ENCODE assay signal across 8 mouse cellular contexts in the genomic region with DNA sequence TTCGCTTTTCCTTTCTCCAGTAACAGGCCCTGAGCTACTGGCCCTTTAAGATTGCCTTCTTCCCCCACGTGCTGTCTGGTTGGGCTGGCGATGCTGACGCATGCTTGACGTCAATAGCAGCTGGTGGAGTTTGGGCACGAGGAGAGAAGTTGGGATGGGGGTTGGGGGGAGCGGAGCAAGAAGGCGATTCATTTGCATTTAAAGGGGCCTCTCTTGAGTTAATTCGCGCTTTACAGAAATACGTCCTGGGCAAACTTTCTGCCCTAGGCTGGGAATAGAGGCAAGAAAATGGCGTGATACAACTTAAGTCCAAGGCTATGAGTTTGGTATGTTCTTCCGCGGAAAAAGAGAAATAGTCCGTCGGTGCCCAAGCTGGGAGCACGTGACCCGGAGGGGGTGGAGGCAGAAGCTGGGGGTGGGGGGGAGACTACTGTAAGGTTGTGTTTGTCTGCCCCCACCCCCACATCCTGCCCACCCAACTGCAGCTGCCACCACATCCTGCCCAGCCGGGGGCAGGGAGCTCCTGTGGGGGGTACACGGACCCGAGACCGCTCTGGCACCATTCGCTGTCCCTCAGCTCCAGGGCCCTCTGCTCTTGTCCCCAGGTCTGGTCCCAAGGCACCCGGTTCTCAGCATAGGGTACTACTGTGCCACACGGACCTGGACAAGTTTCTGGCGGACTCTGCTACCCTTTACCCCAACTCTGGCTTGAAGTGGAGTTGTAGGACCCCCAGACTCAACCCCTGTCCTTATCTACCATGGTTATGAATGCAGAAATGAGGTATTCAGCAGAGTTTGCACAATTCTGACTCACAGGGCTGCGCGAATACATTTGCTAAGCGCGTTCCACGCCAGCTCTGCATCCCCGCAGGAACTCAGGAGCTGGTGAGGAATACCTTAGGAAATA. TPM values are rescaled to one million over a fixed set of nuclear protein-coding genes. Genes with fewer than 3 reads are reported as not detected.
DNase-seq lines count a peak whose midpoint lies in the region; ATAC-seq and TF ChIP-seq lines count a peak whose summit lies in the region.

No protein-coding gene starts in this region.

- H3K27ac ChIP-seq in bone marrow macrophage, adult 2 months (ENCODE audit: insufficient read depth, low read depth, low read length), result peak overlapping the region; percentile 99
- peak overlapping the region; percentile 100 for H3K27ac ChIP-seq in heart, embryonic 11.5 days (ENCODE audit: low read depth, low read length)
- H3K27ac ChIP-seq in kidney, embryonic 16.5 days (ENCODE audit: low read length), result peak overlapping the region; percentile 97
- H3K27ac ChIP-seq in liver, adult 2 months (replicated peaks; ENCODE audit: insufficient read depth, low read depth, low read length), result peak overlapping the region; percentile 100

- peak; percentile 98 for DNase-seq in A20 (ENCODE audit: low read depth, low spot score)
- DNase-seq in liver, adult 2 months (ENCODE audit: extremely low read depth, low read depth, low spot score), result peak; percentile 94
- peak; percentile 98 for DNase-seq in splenic B cell, adult 2 months (ENCODE audit: low read depth, low spot score)

- peak overlapping the region; percentile 83 for H3K9ac ChIP-seq in heart, embryonic 11.5 days (ENCODE audit: low read depth, low read length)
- peak overlapping the region; percentile 75 for H3K9ac ChIP-seq in kidney, embryonic 16.5 days (replicated peaks; ENCODE audit: low read length)
- H3K9ac ChIP-seq in liver, adult 2 months (ENCODE audit: low read depth, low read length), result peak overlapping the region; percentile 93

- peaks cover 12% of the 10 kb centered on the region; the same call in 1 of the 2 replicates for H3K79me2 ChIP-seq in liver, adult 2 months (ENCODE audit: control insufficient read depth, insufficient read depth, low read length)
- H3K79me2 ChIP-seq in myocyte (ENCODE audit: control insufficient read depth, insufficient read depth), result peaks cover 8% of the 10 kb centered on the region

- peak overlapping the region; percentile 97 for H3K4me2 ChIP-seq in heart, embryonic 11.5 days
- peak overlapping the region; percentile 96 for H3K4me2 ChIP-seq in kidney, embryonic 16.5 days (replicated peaks; ENCODE audit: low read depth, low read length)
- peak overlapping the region; percentile 96 for H3K4me2 ChIP-seq in myocyte (ENCODE audit: low read depth)

- H3K9me3 ChIP-seq in heart, embryonic 11.5 days (replicated peaks; ENCODE audit: control insufficient read depth, low read length), result no peaks in the 10 kb centered on the region
- H3K9me3 ChIP-seq in kidney, embryonic 16.5 days (ENCODE audit: low read length), result no peaks in the 10 kb centered on the region

- no peaks in the 10 kb centered on the region for H3K27me3 ChIP-seq in heart, embryonic 11.5 days (ENCODE audit: control insufficient read depth, insufficient read depth, low read length)
- H3K27me3 ChIP-seq in kidney, embryonic 16.5 days (ENCODE audit: insufficient read depth, low read length), result no peaks in the 10 kb centered on the region
- H3K27me3 ChIP-seq in liver, adult 2 months (ENCODE audit: control insufficient read depth, insufficient read depth, low read length), result no peaks in the 10 kb centered on the region
- no peaks in the 10 kb centered on the region for H3K27me3 ChIP-seq in myocyte (ENCODE audit: control insufficient read depth, insufficient read depth, insufficient read length)
- no peaks in the 10 kb centered on the region for H3K27me3 ChIP-seq in splenic B cell, adult 2 months (ENCODE audit: control insufficient read depth, insufficient read depth, low read length, poor library complexity, severe bottlenecking)

- peak; percentile 58; the same call in 1 of the 2 replicates for ATAC-seq in erythroblast, adult 5-6 weeks (replicated peaks; ENCODE audit: low FRiP score, poor library complexity, severe bottlenecking)
- ATAC-seq in heart, embryonic 11.5 days (replicated peaks; ENCODE audit: insufficient number of reproducible peaks, low FRiP score, low TSS enrichment), result peak; percentile 60
- peak; percentile 55 for ATAC-seq in kidney, embryonic 16.5 days (ENCODE audit: low FRiP score, low TSS enrichment)

- peak overlapping the region; percentile 71 for H3K4me3 ChIP-seq in bone marrow macrophage, adult 2 months (ENCODE audit: insufficient read depth, low read length)
- H3K4me3 ChIP-seq in heart, embryonic 11.5 days (ENCODE audit: low read depth, low read length), result peak overlapping the region; percentile 67
- peak overlapping the region; percentile 70 for H3K4me3 ChIP-seq in kidney, embryonic 16.5 days (ENCODE audit: low read length)
- H3K4me3 ChIP-seq in liver, adult 2 months (ENCODE audit: insufficient read depth, low read depth, low read length), result peak overlapping the region; percentile 89
- H3K4me3 ChIP-seq in myocyte, result peak overlapping the region; percentile 38

- WGBS in heart, embryonic 11.5 days (ENCODE audit: insufficient replicate concordance), result under 1% methylated on average over 31 of the region's 32 CpGs
- under 1% methylated on average over 32 of the region's 32 CpGs for WGBS in kidney, embryonic 16.5 days
- WGBS in liver, adult 2 months, result under 1% methylated on average over 32 of the region's 32 CpGs

- no peak for TF ChIP-seq CTCF in bone marrow macrophage, adult 2 months (IDR thresholded peaks at IDR 0.05; ENCODE audit: low read depth, low read length)
- no peak for TF ChIP-seq CTCF in liver, adult 2 months (IDR thresholded peaks at IDR 0.05; ENCODE audit: low read depth, low read length)

- H3K36me3 ChIP-seq in heart, embryonic 11.5 days (ENCODE audit: control insufficient read depth, insufficient read depth, low read length), result no peaks in the 10 kb centered on the region
- H3K36me3 ChIP-seq in kidney, embryonic 16.5 days (ENCODE audit: insufficient read depth, low read length), result no peaks in the 10 kb centered on the region
- no peaks in the 10 kb centered on the region for H3K36me3 ChIP-seq in liver, adult 2 months (ENCODE audit: control insufficient read depth, insufficient read depth, low read length)
- H3K36me3 ChIP-seq in myocyte (ENCODE audit: control insufficient read depth, insufficient read depth), result no peaks in the 10 kb centered on the region
- H3K36me3 ChIP-seq in splenic B cell, adult 2 months (ENCODE audit: control insufficient read depth, insufficient read depth, low read length, poor library complexity, severe bottlenecking), result no peaks in the 10 kb centered on the region

- TF ChIP-seq POLR2A in bone marrow macrophage, adult 2 months (IDR thresholded peaks at IDR 0.05; ENCODE audit: borderline replicate concordance, low read depth, low read length), result no peak
- 0 out of 2 replicates have a peak, but pooled peaks have one; percentile 45 for TF ChIP-seq POLR2A in liver, adult 2 months (IDR thresholded peaks at IDR 0.05; ENCODE audit: extremely low read depth, insufficient read depth, low read length)
- peak; percentile 36 for TF ChIP-seq POLR2A in myocyte (IDR thresholded peaks at IDR 0.05; ENCODE audit: insufficient read length, low read depth)

- H3ac ChIP-seq in myocyte (ENCODE audit: control insufficient read depth, insufficient read length), result peak overlapping the region; percentile 8

- H3K4me1 ChIP-seq in bone marrow macrophage, adult 2 months (ENCODE audit: control insufficient read depth, insufficient read depth, low read length), result peaks cover 30% of the 10 kb centered on the region
- H3K4me1 ChIP-seq in heart, embryonic 11.5 days (ENCODE audit: control insufficient read depth, insufficient read depth, low read length), result peaks cover 37% of the 10 kb centered on the region
- peaks cover 36% of the 10 kb centered on the region for H3K4me1 ChIP-seq in kidney, embryonic 16.5 days (ENCODE audit: insufficient read depth, low read length)
- H3K4me1 ChIP-seq in liver, adult 2 months (ENCODE audit: control insufficient read depth, insufficient read depth, low read length), result peaks cover 21% of the 10 kb centered on the region

TF ChIP-seq in myocyte, 11 proteins besides CTCF, POLR2A, EP300 and RAD21:
- TF ChIP-seq POLR2AphosphoS2 (IDR thresholded peaks at IDR 0.05; ENCODE audit: insufficient read length, low read depth) (peak; percentile 72), TCF12 (IDR thresholded peaks at IDR 0.05; ENCODE audit: insufficient read depth, poor library complexity, severe bottlenecking) (no peak), SRF (IDR thresholded peaks at IDR 0.05; ENCODE audit: control insufficient read depth, insufficient read length, low read depth) (no peak), MYOD1 (IDR thresholded peaks at IDR 0.05; ENCODE audit: control insufficient read depth in 1 of 3, insufficient read length in 2 of 3, low read depth in 2 of 3) (peak in 2 of 3 experiments; percentile 76 to 90), USF1 (IDR thresholded peaks at IDR 0.05; ENCODE audit: low read depth) (peak; percentile 96), E2F4 (IDR thresholded peaks at IDR 0.05; ENCODE audit: insufficient read depth) (no peak), MAX (IDR thresholded peaks at IDR 0.05; ENCODE audit: low read depth) (peak; percentile 91), MYOG (IDR thresholded peaks at IDR 0.05; ENCODE audit: control insufficient read depth in 1 of 3, insufficient read depth in 1 of 3, insufficient read length in 2 of 3, low read depth in 2 of 3) (peak; percentile 66 to 88 (median 73))

RNA-seq across cellular contexts. Expression of gene Mef2d, which starts 3.6 kb away (rescaled TPM):
- polyA plus RNA-seq in bone marrow macrophage, adult 2 months (2012; ENCODE audit: insufficient read depth, insufficient read length, missing spikeins), result 84.5 and 98.1 TPM in 2 replicates
- 38.2 and 38.7 TPM in 2 replicates for total RNA-seq in erythroblast, adult 5-6 weeks (2015; ENCODE audit: low replicate concordance)
- 11.3 and 19.8 TPM in 2 replicates for total RNA-seq in erythroblast, adult 5-6 weeks (2017; ENCODE audit: low replicate concordance)
- 39.8 and 45.1 TPM in 2 replicates for polyA plus RNA-seq in heart, embryonic 11.5 days (2014; fragmentation: Nextera tagmentation; extraction: Ambion mirVana)
- polyA plus RNA-seq in kidney, embryonic 16.5 days (2015; fragmentation: Nextera tagmentation; extraction: Ambion mirVana), result 16.9 and 20.2 TPM in 2 replicates
- total RNA-seq in liver, adult 2 months (2014; rRNA removed), result 3.7 and 6.2 TPM in 2 replicates
- 17.7 and 22.2 TPM in 2 replicates for polyA plus RNA-seq in liver, adult 2 months (2012; rRNA removed)
- polyA plus RNA-seq in myocyte (2012; fragmentation: generic; extraction: Trizol), result 121 TPM

RNA-seq across cellular contexts. Expression of gene Iqgap3, which starts 56.8 kb away (rescaled TPM):
- 20.5 and 25.7 TPM in 2 replicates for polyA plus RNA-seq in bone marrow macrophage, adult 2 months (2012; ENCODE audit: insufficient read depth, insufficient read length, missing spikeins)
- total RNA-seq in erythroblast, adult 5-6 weeks (2015; ENCODE audit: low replicate concordance), result 6.5 and 6.7 TPM in 2 replicates
- total RNA-seq in erythroblast, adult 5-6 weeks (2017; ENCODE audit: low replicate concordance), result 6.8 and 25.6 TPM in 2 replicates
- 18.5 and 21.9 TPM in 2 replicates for polyA plus RNA-seq in heart, embryonic 11.5 days (2014; fragmentation: Nextera tagmentation; extraction: Ambion mirVana)
- 20.9 and 23.6 TPM in 2 replicates for polyA plus RNA-seq in kidney, embryonic 16.5 days (2015; fragmentation: Nextera tagmentation; extraction: Ambion mirVana)
- 0.18 and 0.40 TPM in 2 replicates for total RNA-seq in liver, adult 2 months (2014; rRNA removed)
- polyA plus RNA-seq in liver, adult 2 months (2012; rRNA removed), result 0.16 and 0.27 TPM in 2 replicates
- 13.6 TPM for polyA plus RNA-seq in myocyte (2012; fragmentation: generic; extraction: Trizol)

Comparison
In these comparisons a context has a peak if more than half of its experiments do, and no peak if none do; other contexts are left out.
1. Peak in every context shown above with its lines: DNase-seq, ATAC-seq, H3K4me3 ChIP-seq and H3K27ac ChIP-seq.
2. H3K4me3 ChIP-seq: peak in every context shown above with its lines; median percentile 89 in liver, adult 2 months; 71 in bone marrow macrophage, adult 2 months; 70 in kidney, embryonic 16.5 days; 67 in heart, embryonic 11.5 days; 38 in myocyte.
3. RNA of gene Iqgap3, which starts 56.8 kb away (polyA plus RNA-seq): 20.5 to 25.7 TPM in bone marrow macrophage, adult 2 months, 20.9 to 23.6 TPM in kidney, embryonic 16.5 days, 18.5 to 21.9 TPM in heart, embryonic 11.5 days and 13.6 TPM in myocyte (single experiment); 0.16 to 0.27 TPM in liver, adult 2 months; every median in the first group is over 10 times any median in the second.